Mouse (Mus musculus): Measurements from ENCODE around the gene Ankrd49. TPM values are rescaled to one million over a fixed set of nuclear protein-coding genes. Genes with fewer than 3 reads are reported as not detected.

Gene Ankrd49
- total and polyA plus RNA-seq, 3 experiments, result 108 to 139 (median 108) TPM

DNA sequence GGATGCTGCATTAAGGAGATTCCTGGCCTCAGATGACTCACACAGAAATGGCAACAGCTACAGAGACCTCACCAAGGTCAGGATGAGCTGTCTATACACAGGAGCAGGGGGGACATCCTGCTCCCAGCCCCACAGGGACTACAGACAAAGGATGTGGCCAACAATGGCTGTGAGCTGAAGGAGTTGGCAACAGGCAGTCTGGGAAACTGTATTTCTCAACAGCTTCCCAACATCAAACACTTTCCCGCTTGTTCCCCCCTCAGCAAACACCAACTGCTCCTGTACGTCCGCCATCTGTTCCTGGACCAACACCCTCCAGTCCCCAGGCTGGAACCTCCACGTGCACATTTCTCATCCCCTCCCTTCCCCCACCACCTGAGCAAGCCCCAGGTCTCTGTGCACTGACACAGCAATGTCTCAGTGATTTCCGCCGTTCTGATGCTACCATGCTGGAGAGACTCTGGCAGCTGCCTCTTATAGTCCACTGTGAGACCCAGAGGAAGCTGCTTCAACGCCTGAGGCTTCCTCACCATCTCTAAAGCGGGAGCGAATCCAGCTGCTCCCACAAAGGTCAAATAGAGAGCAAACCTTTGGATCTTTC, 53.6 kb downstream of the Ankrd49 start:
- Histone ChIP-seq H3K79me2 (ENCODE audit: control insufficient read depth, insufficient read depth, low read length, poor library complexity) (no peaks in the 10 kb centered on the region), H3K9ac (ENCODE audit: control insufficient read depth, low read depth, low read length, poor library complexity, severe bottlenecking) (no peak overlapping the region), H3K27ac (ENCODE audit: control insufficient read depth, low read depth, low read length) (no peak overlapping the region), H3K9me3 (replicated peaks; ENCODE audit: insufficient read depth, low read length) (no peaks in the 10 kb centered on the region), H3K27me3 (ENCODE audit: control insufficient read depth in 1 of 2, insufficient read depth in 2 of 2, low read length in 2 of 2) (peaks cover 17 to 18% of the 10 kb centered on the region in 2 experiments), H3K4me3 (ENCODE audit: control insufficient read depth in 1 of 2, insufficient read depth in 1 of 2, low read depth in 2 of 2, low read length in 2 of 2) (no peak overlapping the region), H3K36me3 (ENCODE audit: control insufficient read depth in 1 of 2, insufficient read depth in 2 of 2, low read length in 2 of 2) (no peaks in the 10 kb centered on the region; a peak in 1 of 4 replicates), H3K4me1 (ENCODE audit: control insufficient read depth in 1 of 2, insufficient read depth in 2 of 2, low read length in 2 of 2) (no peaks in the 10 kb centered on the region)
- TF ChIP-seq POLR2AphosphoS2 (IDR thresholded peaks at IDR 0.05; ENCODE audit: low read length) (no peak), MAFK (IDR thresholded peaks at IDR 0.05; ENCODE audit: borderline replicate concordance, low read depth, low read length) (no peak), ETS1 (IDR thresholded peaks at IDR 0.05; ENCODE audit: low read depth, low read length) (no peak), GATA1 (IDR thresholded peaks at IDR 0.05; ENCODE audit: low read depth, low read length) (no peak), UBTF (IDR thresholded peaks at IDR 0.05; ENCODE audit: borderline replicate concordance, insufficient read depth, low read depth, low read length) (no peak), ZMIZ1 (IDR thresholded peaks at IDR 0.05; ENCODE audit: low read depth, low read length) (no peak), ZKSCAN1 (IDR thresholded peaks at IDR 0.05; ENCODE audit: low read depth, low read length) (no peak), E2F4 (IDR thresholded peaks at IDR 0.05; ENCODE audit: borderline replicate concordance, low read depth, low read length) (no peak), MAZ (IDR thresholded peaks at IDR 0.05; ENCODE audit: low read depth, low read length) (no peak)
- no peak for DNase-seq (ENCODE audit: low read depth, low spot score)

Other genes with a start within 250 kb of the Ankrd49 start
- 9.1 and 9.3 TPM in 2 replicates for gene Amotl1, start 139.8 kb downstream of the Ankrd49 start, total RNA-seq (2012; rRNA removed)
- 1 to 10 TPM in 1 of 2 experiments, not detected in 1; 7.4 TPM for gene Amotl1, start 139.8 kb downstream of the Ankrd49 start, polyA plus RNA-seq (2012; ENCODE audit: insufficient read depth in 1 of 2, insufficient read length in 2 of 2, low read depth in 1 of 2, low replicate concordance in 2 of 2, missing spikeins in 1 of 2)
- 30.8 and 31.7 TPM in 2 replicates for gene Piwil4, start 44.1 kb downstream of the Ankrd49 start, total RNA-seq (2012; rRNA removed)
- 10 to 100 TPM in 1 of 2 experiments, not detected in 1; 24.8 TPM for gene Piwil4, start 44.1 kb downstream of the Ankrd49 start, polyA plus RNA-seq (2012; ENCODE audit: insufficient read depth in 1 of 2, insufficient read length in 2 of 2, low read depth in 1 of 2, low replicate concordance in 2 of 2, missing spikeins in 1 of 2)
- gene Fut4, start 32.5 kb downstream of the Ankrd49 start, total RNA-seq (2012; rRNA removed), result 7.2 and 8.7 TPM in 2 replicates
- gene Fut4, start 32.5 kb downstream of the Ankrd49 start, polyA plus RNA-seq (2012; ENCODE audit: insufficient read depth in 1 of 2, insufficient read length in 2 of 2, low read depth in 1 of 2, low replicate concordance in 2 of 2, missing spikeins in 1 of 2), result 10 to 100 TPM in 1 of 2 experiments, not detected in 1; 11.2 TPM
- not detected in 2 replicates for gene 1700012B09Rik, start 13.8 kb downstream of the Ankrd49 start, total RNA-seq (2012; rRNA removed)
- not detected for gene 1700012B09Rik, start 13.8 kb downstream of the Ankrd49 start, polyA plus RNA-seq (2012; ENCODE audit: insufficient read depth in 1 of 2, insufficient read length in 2 of 2, low read depth in 1 of 2, low replicate concordance in 2 of 2, missing spikeins in 1 of 2)
- gene Mre11a, start 202 bp downstream of the Ankrd49 start, total RNA-seq (2012; rRNA removed), result 113 and 123 TPM in 2 replicates
- gene Mre11a, start 202 bp downstream of the Ankrd49 start, polyA plus RNA-seq (2012; ENCODE audit: insufficient read depth in 1 of 2, insufficient read length in 2 of 2, low read depth in 1 of 2, low replicate concordance in 2 of 2, missing spikeins in 1 of 2), result 100 to 1,000 TPM in 1 of 2 experiments, 10 to 100 TPM in 1; 88.1 to 288 TPM
- gene Gpr83, start 75.4 kb upstream of the Ankrd49 start, total RNA-seq (2012; rRNA removed), result 0.04 TPM in 1 of 2 replicates, not detected in the other
- not detected for gene Gpr83, start 75.4 kb upstream of the Ankrd49 start, polyA plus RNA-seq (2012; ENCODE audit: insufficient read depth in 1 of 2, insufficient read length in 2 of 2, low read depth in 1 of 2, low replicate concordance in 2 of 2, missing spikeins in 1 of 2)
- gene Izumo1r, start 119.1 kb upstream of the Ankrd49 start, total RNA-seq (2012; rRNA removed), result not detected in 2 replicates
- not detected for gene Izumo1r, start 119.1 kb upstream of the Ankrd49 start, polyA plus RNA-seq (2012; ENCODE audit: insufficient read depth in 1 of 2, insufficient read length in 2 of 2, low read depth in 1 of 2, low replicate concordance in 2 of 2, missing spikeins in 1 of 2)

Data from MEL (cell line).